Mouse (Mus musculus) heart, postnatal 0 days (tissue): ENCODE results near the gene Pakap.

Experiments used
- CTCF ChIP-seq: IDR thresholded peaks from 2 replicates; pipeline ENCODE4 v1.5.1; 2016; ENCODE audit warnings: antibody characterized with exemption, control low read depth, low read depth
- EP300 ChIP-seq: IDR thresholded peaks from 2 replicates; pipeline ENCODE4 v1.6.1; 2016; ENCODE audit warnings: antibody characterized with exemption, low read depth

DNA sequence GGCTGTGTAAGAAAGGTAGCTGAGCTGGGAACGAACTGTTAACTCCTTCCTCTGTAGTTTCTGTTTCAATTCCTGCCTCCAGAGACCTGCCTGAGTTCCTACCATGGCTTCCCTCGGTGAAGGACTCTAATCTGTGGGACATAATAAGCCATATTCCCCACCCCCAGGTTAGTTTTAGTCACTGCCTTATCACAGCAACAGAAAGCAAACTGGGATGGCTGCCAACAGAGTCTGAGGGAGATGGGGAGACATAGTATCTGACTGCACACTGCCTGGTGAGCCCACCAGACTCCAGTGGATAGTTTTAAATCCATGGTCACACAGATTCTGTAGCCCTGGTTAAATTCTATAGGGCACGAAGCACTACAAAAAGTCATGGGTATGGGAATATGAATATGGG, 165.5 kb downstream of the Pakap start:
- no peak for TF ChIP-seq EP300
- no peak for TF ChIP-seq CTCF
